Mouse (Mus musculus) liver, embryonic 12.5 days (tissue): ENCODE results near the gene Sema6c. TPM values are rescaled to one million over a fixed set of nuclear protein-coding genes. Genes with fewer than 3 reads are reported as not detected.
A peak's percentile ranks its signal among the peaks of the same experiment; 100 is the strongest.

ENCODE experiments used
- ATAC-seq: fragments of 200-750 bp; cut with Nextera tagmentation; 2 replicates; pipeline ENCODE4 v1.8.0; 2017; ENCODE audit warnings: moderate number of reproducible peaks, mild to moderate bottlenecking, moderate library complexity
- H3K27ac ChIP-seq: fragments of 300-500 bp; sonication (generic); 2 replicates; pipeline ENCODE4 v1.5.1; 2016; ENCODE audit warnings: mild to moderate bottlenecking
- H3K27me3 ChIP-seq: fragments of 300-500 bp; sonication (generic); replicated peaks from 2 replicates; pipeline ENCODE4 v1.6.1; 2016; ENCODE audit warnings: mild to moderate bottlenecking, moderate library complexity
- H3K36me3 ChIP-seq: fragments of 300-500 bp; sonication (generic); 2 replicates; pipeline ENCODE4 v1.6.1; 2016; ENCODE audit warnings: mild to moderate bottlenecking, moderate library complexity
- H3K4me1 ChIP-seq: fragments of 300-500 bp; sonication (generic); 2 replicates; pipeline ENCODE4 v1.6.1; 2016
- H3K4me2 ChIP-seq: fragments of 300-500 bp; sonication (generic); 2 replicates; pipeline ENCODE4 v1.6.1; 2016; ENCODE audit warnings: mild to moderate bottlenecking, moderate library complexity
- H3K4me3 ChIP-seq: fragments of 300-500 bp; sonication (generic); 2 replicates; pipeline ENCODE4 v1.5.1; 2016; ENCODE audit warnings: mild to moderate bottlenecking, moderate library complexity
- H3K9ac ChIP-seq: fragments of 300-500 bp; sonication (generic); 2 replicates; pipeline ENCODE4 v1.6.1; 2016; ENCODE audit warnings: mild to moderate bottlenecking, moderate library complexity
- H3K9me3 ChIP-seq: fragments of 300-500 bp; sonication (generic); replicated peaks from 2 replicates; pipeline ENCODE4 v1.6.1; 2016; ENCODE audit warnings: mild to moderate bottlenecking, moderate library complexity
- WGBS: fragments of 180-500 bp; shearing (Covaris S2); methylation state at CpG from one replicate; pipeline ENCODE4 v1.1.7; 2016; ENCODE audit not compliant: insufficient replicate concordance; 5-methylcytosine and 5-hydroxymethylcytosine counted together
- polyA plus RNA-seq: library from polyadenylated mRNA; unstranded; fragments of >200 nt; fragmentation: Nextera tagmentation; extraction: Ambion mirVana; gene quantifications from 2 replicates; pipeline ENCODE4 v1.2.1, GENCODE M21; 2016

Sema6c gene
- polyA plus RNA-seq, 1 experiment from 2014 or later = 1.9 TPM

- 47% methylated on average over 3 of the region's 3 CpGs for WGBS
- Histone ChIP-seq H3K4me2 (no peak overlapping the region), H3K9ac (no peak overlapping the region), H3K36me3 (no peaks in the 10 kb centered on the region), H3K27ac (no peak overlapping the region), H3K27me3 (0 out of 2 replicates have a peak, but pooled peaks cover 5% of the 10 kb centered on the region), H3K4me1 (no peaks in the 10 kb centered on the region), H3K9me3 (no peaks in the 10 kb centered on the region), H3K4me3 (no peak overlapping the region)
- no peak for ATAC-seq
These were observed 12.3 kb upstream of the Sema6c start for GRCm38 (mm10) chr3:95147924-95148323.

- Histone ChIP-seq H3K27me3 (peaks cover 33% of the 10 kb centered on the region), H3K36me3 (no peaks in the 10 kb centered on the region), H3K9ac (no peak overlapping the region), H3K4me3 (no peak overlapping the region), H3K9me3 (no peaks in the 10 kb centered on the region), H3K4me2 (no peak overlapping the region), H3K27ac (no peak overlapping the region), H3K4me1 (no peaks in the 10 kb centered on the region)
- no peak for ATAC-seq
- 28% methylated on average over 4 of the region's 4 CpGs for WGBS
These were observed 6.4 kb upstream of the Sema6c start for GRCm38 (mm10) chr3:95153874-95154273.

GRCm38 (mm10) chr3:95159511-95159986, 708 bp upstream of the Sema6c start:
- no peak for ATAC-seq
- Histone ChIP-seq H3K36me3 (no peaks in the 10 kb centered on the region), H3K4me2 (peak overlapping the region; percentile 99), H3K4me3 (peak overlapping the region; percentile 70), H3K4me1 (peaks cover 26% of the 10 kb centered on the region), H3K9ac (peak overlapping the region; percentile 59), H3K9me3 (no peaks in the 10 kb centered on the region), H3K27me3 (peaks cover 72% of the 10 kb centered on the region), H3K27ac (no peak overlapping the region)
- 9% methylated on average over 8 of the region's 8 CpGs for WGBS

GRCm38 (mm10) chr3:95161041-95161551, 839 bp downstream of the Sema6c start:
- no peak for ATAC-seq
- Histone ChIP-seq H3K9ac (peak overlapping the region; percentile 69), H3K36me3 (no peaks in the 10 kb centered on the region), H3K27ac (no peak overlapping the region), H3K9me3 (no peaks in the 10 kb centered on the region), H3K27me3 (peaks cover 74% of the 10 kb centered on the region), H3K4me2 (peak overlapping the region; percentile 99), H3K4me1 (peaks cover 31% of the 10 kb centered on the region), H3K4me3 (peak overlapping the region; percentile 70)
- 6% methylated on average over 30 of the region's 30 CpGs for WGBS

- no peaks in the 10 kb centered on the region for H3K9me3 ChIP-seq
- no peak for ATAC-seq
- H3K27me3 ChIP-seq = peaks cover 78% of the 10 kb centered on the region
- no peaks in the 10 kb centered on the region for H3K36me3 ChIP-seq
- peaks cover 31% of the 10 kb centered on the region for H3K4me1 ChIP-seq
- H3K4me3 ChIP-seq = peak overlapping the region; percentile 70
- H3K27ac ChIP-seq = no peak overlapping the region
- WGBS = 13% methylated on average over 8 of the region's 9 CpGs
- peak overlapping the region; percentile 99 for H3K4me2 ChIP-seq
- H3K9ac ChIP-seq = no peak overlapping the region
These were observed 1.5 kb downstream of the Sema6c start for GRCm38 (mm10) chr3:95161618-95162344.

- no peak for ATAC-seq
- H3K9ac ChIP-seq = no peak overlapping the region
- peaks cover 31% of the 10 kb centered on the region for H3K4me1 ChIP-seq
- no peaks in the 10 kb centered on the region for H3K36me3 ChIP-seq
- H3K4me2 ChIP-seq = no peak overlapping the region
- no peak overlapping the region for H3K4me3 ChIP-seq
- H3K27ac ChIP-seq = no peak overlapping the region
- H3K9me3 ChIP-seq = no peaks in the 10 kb centered on the region
- H3K27me3 ChIP-seq = peaks cover 79% of the 10 kb centered on the region
- WGBS = 46% methylated on average over 2 of the region's 2 CpGs
These were observed 2.0 kb downstream of the Sema6c start for GRCm38 (mm10) chr3:95162345-95162628.

GRCm38 (mm10) chr3:95163419-95164255, 3.4 kb downstream of the Sema6c start:
- Histone ChIP-seq H3K9ac (no peak overlapping the region), H3K4me1 (peaks cover 31% of the 10 kb centered on the region), H3K9me3 (no peaks in the 10 kb centered on the region), H3K27ac (no peak overlapping the region), H3K27me3 (peaks cover 83% of the 10 kb centered on the region), H3K4me3 (no peak overlapping the region), H3K4me2 (no peak overlapping the region), H3K36me3 (no peaks in the 10 kb centered on the region)
- no peak for ATAC-seq
- 55% methylated on average over 11 of the region's 11 CpGs for WGBS

GRCm38 (mm10) chr3:95164256-95164550, 3.9 kb downstream of the Sema6c start:
- Histone ChIP-seq H3K36me3 (no peaks in the 10 kb centered on the region), H3K9me3 (no peaks in the 10 kb centered on the region), H3K4me2 (no peak overlapping the region), H3K4me3 (no peak overlapping the region), H3K4me1 (peaks cover 31% of the 10 kb centered on the region), H3K27ac (no peak overlapping the region), H3K9ac (no peak overlapping the region), H3K27me3 (peaks cover 83% of the 10 kb centered on the region)
- 54% methylated on average over 3 of the region's 5 CpGs for WGBS
- ATAC-seq = no peak

- H3K4me2 ChIP-seq = no peak overlapping the region
- H3K9ac ChIP-seq = no peak overlapping the region
- H3K9me3 ChIP-seq = no peaks in the 10 kb centered on the region
- no peak overlapping the region for H3K4me3 ChIP-seq
- no peak for ATAC-seq
- H3K27me3 ChIP-seq = peaks cover 86% of the 10 kb centered on the region
- H3K4me1 ChIP-seq = peaks cover 24% of the 10 kb centered on the region
- H3K27ac ChIP-seq = no peak overlapping the region
- no peaks in the 10 kb centered on the region for H3K36me3 ChIP-seq
- WGBS = 34% methylated on average over 5 of the region's 5 CpGs
These were observed 4.6 kb downstream of the Sema6c start for GRCm38 (mm10) chr3:95164840-95165239.

- H3K4me1 ChIP-seq = peaks cover 19% of the 10 kb centered on the region; the same call in 1 of the 2 replicates
- H3K9me3 ChIP-seq = no peaks in the 10 kb centered on the region
- no peak overlapping the region for H3K9ac ChIP-seq
- H3K27ac ChIP-seq = no peak overlapping the region
- peaks cover 91% of the 10 kb centered on the region for H3K27me3 ChIP-seq
- no peak for ATAC-seq
- no peak overlapping the region for H3K4me3 ChIP-seq
- no peak overlapping the region for H3K4me2 ChIP-seq
- H3K36me3 ChIP-seq = no peaks in the 10 kb centered on the region
- WGBS = 70% methylated on average over 10 of the region's 10 CpGs
These were observed 9.7 kb downstream of the Sema6c start for GRCm38 (mm10) chr3:95169996-95170395.

GRCm38 (mm10) chr3:95171105-95171504, 10.8 kb downstream of the Sema6c start:
- Histone ChIP-seq H3K4me3 (no peak overlapping the region), H3K4me1 (peaks cover 19% of the 10 kb centered on the region; the same call in 1 of the 2 replicates), H3K9ac (no peak overlapping the region), H3K4me2 (no peak overlapping the region), H3K27ac (no peak overlapping the region), H3K9me3 (no peaks in the 10 kb centered on the region), H3K36me3 (no peaks in the 10 kb centered on the region), H3K27me3 (peaks cover 94% of the 10 kb centered on the region)
- WGBS = 63% methylated on average over 6 of the region's 6 CpGs
- no peak for ATAC-seq

GRCm38 (mm10) chr3:95172526-95173255, 12.4 kb downstream of the Sema6c start:
- H3K4me2 ChIP-seq = peak overlapping the region; percentile 64
- no peaks in the 10 kb centered on the region for H3K9me3 ChIP-seq
- 14% methylated on average over 72 of the region's 84 CpGs for WGBS
- ATAC-seq = no peak
- no peak overlapping the region for H3K27ac ChIP-seq
- no peaks in the 10 kb centered on the region for H3K36me3 ChIP-seq
- peaks cover 19% of the 10 kb centered on the region; the same call in 1 of the 2 replicates for H3K4me1 ChIP-seq
- no peak overlapping the region for H3K9ac ChIP-seq
- peak overlapping the region; percentile 43 for H3K4me3 ChIP-seq
- peaks cover 91% of the 10 kb centered on the region for H3K27me3 ChIP-seq
